Mouse (Mus musculus): ENCODE results near the gene Nat8f2. TPM values are rescaled to one million over a fixed set of nuclear protein-coding genes. Genes with fewer than 3 reads are reported as not detected.
"Not testable (repeated sequence)": the region's sequence is repeated elsewhere in the genome, so short reads cannot be mapped to it uniquely, and the experiment has no call there.

Gene Nat8f2
- total and polyA plus RNA-seq, 3 experiments = 0.06 to 0.12 TPM; not detected in 1

GRCm38 (mm10) chr6:85846921-85847320 is 22.0 kb downstream of the Nat8f2 start:
- Histone ChIP-seq H3K4me3 (ENCODE audit: control insufficient read depth in 1 of 2, insufficient read depth in 1 of 2, low read depth in 2 of 2, low read length in 2 of 2) (no peak overlapping the region), H3K79me2 (ENCODE audit: control insufficient read depth, insufficient read depth, low read length, poor library complexity) (no peaks in the 10 kb centered on the region), H3K9me3 (replicated peaks; ENCODE audit: insufficient read depth, low read length) (no peaks in the 10 kb centered on the region), H3K27ac (ENCODE audit: control insufficient read depth, low read depth, low read length) (no peak overlapping the region), H3K4me1 (ENCODE audit: control insufficient read depth in 1 of 2, insufficient read depth in 2 of 2, low read length in 2 of 2) (no peaks in the 10 kb centered on the region), H3K27me3 (ENCODE audit: control insufficient read depth in 1 of 2, insufficient read depth in 2 of 2, low read length in 2 of 2) (peaks cover 9 to 10% of the 10 kb centered on the region in 2 experiments; a peak in 3 of 4 replicates), H3K9ac (ENCODE audit: control insufficient read depth, low read depth, low read length, poor library complexity, severe bottlenecking) (no peak overlapping the region), H3K36me3 (ENCODE audit: control insufficient read depth in 1 of 2, insufficient read depth in 2 of 2, low read length in 2 of 2) (no peaks in the 10 kb centered on the region)
- no peak for DNase-seq (ENCODE audit: low read depth, low spot score)
- TF ChIP-seq UBTF (IDR thresholded peaks at IDR 0.05; ENCODE audit: borderline replicate concordance, insufficient read depth, low read depth, low read length) (no peak), SIN3A (IDR thresholded peaks at IDR 0.05; ENCODE audit: low read length) (no peak), USF2 (IDR thresholded peaks at IDR 0.05; ENCODE audit: borderline replicate concordance in 1 of 2, insufficient read depth in 1 of 2, low read depth in 1 of 2, low read length in 2 of 2) (no peak), MYB (IDR thresholded peaks at IDR 0.05; ENCODE audit: low read depth, low read length) (no peak)

DNA sequence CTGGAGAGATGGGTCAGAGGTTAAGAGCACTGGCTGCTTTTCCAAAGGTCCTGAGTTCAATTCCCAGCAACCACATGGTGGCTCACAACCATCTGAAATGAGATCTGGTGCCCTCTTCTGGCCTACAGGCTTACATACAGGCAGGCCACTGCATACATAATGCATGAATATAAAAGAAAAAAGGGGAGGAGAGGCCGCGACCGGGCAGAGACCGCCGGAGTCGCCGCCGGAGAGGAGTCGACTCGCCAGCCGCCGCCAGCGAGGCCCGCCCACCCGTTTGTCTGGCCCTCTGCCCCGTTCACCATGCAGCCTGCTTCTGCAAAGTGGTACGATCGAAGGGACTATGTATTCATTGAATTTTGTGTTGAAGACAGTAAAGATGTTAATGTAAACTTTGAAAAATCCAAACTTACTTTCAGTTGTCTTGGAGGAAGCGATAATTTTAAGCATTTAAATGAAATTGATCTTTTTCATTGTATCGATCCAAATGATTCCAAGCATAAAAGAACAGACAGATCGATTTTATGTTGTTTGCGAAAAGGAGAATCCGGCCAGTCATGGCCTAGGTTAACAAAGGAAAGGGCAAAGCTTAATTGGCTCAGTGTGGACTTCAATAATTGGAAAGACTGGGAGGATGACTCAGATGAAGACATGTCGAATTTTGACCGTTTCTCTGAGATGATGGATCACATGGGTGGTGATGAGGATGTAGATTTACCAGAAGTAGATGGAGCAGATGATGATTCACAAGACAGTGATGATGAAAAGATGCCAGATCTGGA is 25.1 kb downstream of the Nat8f2 start:
- H3K27me3 ChIP-seq (ENCODE audit: control insufficient read depth in 1 of 2, insufficient read depth in 2 of 2, low read length in 2 of 2); H3K27ac ChIP-seq (ENCODE audit: control insufficient read depth, low read depth, low read length); H3K79me2 ChIP-seq (ENCODE audit: control insufficient read depth, insufficient read depth, low read length, poor library complexity); H3K9ac ChIP-seq (ENCODE audit: control insufficient read depth, low read depth, low read length, poor library complexity, severe bottlenecking); H3K9me3 ChIP-seq (replicated peaks; ENCODE audit: insufficient read depth, low read length); H3K4me1 ChIP-seq (ENCODE audit: control insufficient read depth in 1 of 2, insufficient read depth in 2 of 2, low read length in 2 of 2); H3K36me3 ChIP-seq (ENCODE audit: control insufficient read depth in 1 of 2, insufficient read depth in 2 of 2, low read length in 2 of 2); H3K4me3 ChIP-seq (ENCODE audit: control insufficient read depth in 1 of 2, insufficient read depth in 1 of 2, low read depth in 2 of 2, low read length in 2 of 2): not testable (repeated sequence)
- DNase-seq (ENCODE audit: low read depth, low spot score) = peak; percentile 14
- 0 out of 2 replicates have a peak, but pooled peaks have one; percentile 14 for TF ChIP-seq SMC3 (IDR thresholded peaks at IDR 0.05; ENCODE audit: low read depth, low read length)
- peak in 1 of 3 experiments; percentile 18; a peak in 2 of 6 replicates for TF ChIP-seq CTCF (IDR thresholded peaks at IDR 0.05 in 2 of 3, conservative IDR thresholded peaks at IDR 0.05 in 1 of 3; ENCODE audit: control insufficient read depth in 1 of 3, insufficient read depth in 1 of 3, low read depth in 2 of 3, low read length in 3 of 3, poor library complexity in 1 of 3, severe bottlenecking in 1 of 3)

- no peak for DNase-seq (ENCODE audit: low read depth, low spot score)
- Histone ChIP-seq H3K9ac (ENCODE audit: control insufficient read depth, low read depth, low read length, poor library complexity, severe bottlenecking) (no peak overlapping the region), H3K36me3 (ENCODE audit: control insufficient read depth in 1 of 2, insufficient read depth in 2 of 2, low read length in 2 of 2) (no peaks in the 10 kb centered on the region), H3K4me1 (ENCODE audit: control insufficient read depth in 1 of 2, insufficient read depth in 2 of 2, low read length in 2 of 2) (no peaks in the 10 kb centered on the region), H3K9me3 (replicated peaks; ENCODE audit: insufficient read depth, low read length) (no peaks in the 10 kb centered on the region), H3K27ac (ENCODE audit: control insufficient read depth, low read depth, low read length) (no peak overlapping the region), H3K4me3 (ENCODE audit: control insufficient read depth in 1 of 2, insufficient read depth in 1 of 2, low read depth in 2 of 2, low read length in 2 of 2) (no peak overlapping the region), H3K79me2 (ENCODE audit: control insufficient read depth, insufficient read depth, low read length, poor library complexity) (no peaks in the 10 kb centered on the region), H3K27me3 (ENCODE audit: control insufficient read depth in 1 of 2, insufficient read depth in 2 of 2, low read length in 2 of 2) (peaks cover 0 to 5% of the 10 kb centered on the region in 2 experiments)
- TF ChIP-seq MEF2A (IDR thresholded peaks at IDR 0.05; ENCODE audit: extremely low read depth, insufficient replicate concordance, low read depth, low read length, poor library complexity, severe bottlenecking) = no peak
- no peak for TF ChIP-seq GABPA (IDR thresholded peaks at IDR 0.05; ENCODE audit: low read depth, low read length)
- TF ChIP-seq ETS1 (IDR thresholded peaks at IDR 0.05; ENCODE audit: low read depth, low read length) = no peak
- TF ChIP-seq MAFK (IDR thresholded peaks at IDR 0.05; ENCODE audit: borderline replicate concordance, low read depth, low read length) = no peak
- TF ChIP-seq SMC3 (IDR thresholded peaks at IDR 0.05; ENCODE audit: low read depth, low read length) = no peak
- TF ChIP-seq MYB (IDR thresholded peaks at IDR 0.05; ENCODE audit: low read depth, low read length) = no peak
- no peak for TF ChIP-seq MXI1 (IDR thresholded peaks at IDR 0.05; ENCODE audit: low read depth, low read length)
- no peak for TF ChIP-seq USF2 (IDR thresholded peaks at IDR 0.05; ENCODE audit: borderline replicate concordance in 1 of 2, insufficient read depth in 1 of 2, low read depth in 1 of 2, low read length in 2 of 2)
- TF ChIP-seq JUND (IDR thresholded peaks at IDR 0.05; ENCODE audit: low read depth, low read length) = no peak
- TF ChIP-seq CTCF (IDR thresholded peaks at IDR 0.05 in 2 of 3, conservative IDR thresholded peaks at IDR 0.05 in 1 of 3; ENCODE audit: control insufficient read depth in 1 of 3, insufficient read depth in 1 of 3, low read depth in 2 of 3, low read length in 3 of 3, poor library complexity in 1 of 3, severe bottlenecking in 1 of 3) = no peak
- TF ChIP-seq EP300 (IDR thresholded peaks at IDR 0.05; ENCODE audit: low read depth in 1 of 2, low read length in 2 of 2) = no peak
- TF ChIP-seq RAD21 (IDR thresholded peaks at IDR 0.05; ENCODE audit: low read depth, low read length) = no peak
- no peak for TF ChIP-seq ELF1 (IDR thresholded peaks at IDR 0.05; ENCODE audit: low read depth, low read length)
- no peak for TF ChIP-seq USF1 (IDR thresholded peaks at IDR 0.05; ENCODE audit: low read depth, low read length)
- TF ChIP-seq TCF12 (IDR thresholded peaks at IDR 0.05; ENCODE audit: low read depth, low read length) = no peak
- TF ChIP-seq BHLHE40 (IDR thresholded peaks at IDR 0.05; ENCODE audit: borderline replicate concordance, low read depth, low read length) = no peak
- no peak for TF ChIP-seq MYC (IDR thresholded peaks at IDR 0.05; ENCODE audit: low read depth, low read length)
- TF ChIP-seq CHD2 (IDR thresholded peaks at IDR 0.05; ENCODE audit: low read length) = no peak
- TF ChIP-seq SIN3A (IDR thresholded peaks at IDR 0.05; ENCODE audit: low read length) = no peak
- TF ChIP-seq NELFE (IDR thresholded peaks at IDR 0.05; ENCODE audit: low read depth, low read length) = no peak
Observed at GRCm38 (mm10) chr6:85839982-85840381, 29.0 kb downstream of the Nat8f2 start.
